Mouse (Mus musculus) midbrain, embryonic 14.5 days (tissue): ENCODE measurements around the gene Nrg4. TPM values are rescaled to one million over a fixed set of nuclear protein-coding genes. Genes with fewer than 3 reads are reported as not detected.

Source experiments
- ATAC-seq: fragments of 200-750 bp; cut with Nextera tagmentation; 2 replicates; pipeline ENCODE4 v1.8.0; 2017; ENCODE audit warnings: moderate number of reproducible peaks, moderate library complexity; ENCODE audit not compliant: low FRiP score, low TSS enrichment
- DNase-seq: peaks from one replicate; pipeline ENCODE4 v3.0.0-alpha.2; 2015
- H3K27ac ChIP-seq: fragments of 300-500 bp; sonication (generic); replicated peaks from 2 replicates; pipeline ENCODE4 v1.5.1; 2014; ENCODE audit warnings: mild to moderate bottlenecking, low read depth, low read length, moderate library complexity
- H3K27me3 ChIP-seq: fragments of 300-500 bp; sonication (generic); 2 replicates; pipeline ENCODE4 v1.6.1; 2014; ENCODE audit warnings: low read length, control low read depth, mixed read lengths; ENCODE audit not compliant: control insufficient read depth, insufficient read depth
- H3K36me3 ChIP-seq: fragments of 300-500 bp; sonication (generic); 2 replicates; pipeline ENCODE4 v1.6.1; 2014; ENCODE audit warnings: low read length, control low read depth; ENCODE audit not compliant: control insufficient read depth, insufficient read depth
- H3K4me1 ChIP-seq: fragments of 300-500 bp; sonication (generic); 2 replicates; pipeline ENCODE4 v1.6.1; 2014; ENCODE audit warnings: mild to moderate bottlenecking, antibody characterized with exemption, low read length, control low read depth; ENCODE audit not compliant: control insufficient read depth, insufficient read depth
- H3K4me2 ChIP-seq: fragments of 300-500 bp; sonication (generic); 2 replicates; pipeline ENCODE4 v1.6.1; 2014; ENCODE audit warnings: mild to moderate bottlenecking, low read length, moderate library complexity
- H3K4me3 ChIP-seq: fragments of 300-500 bp; sonication (generic); replicated peaks from 2 replicates; pipeline ENCODE4 v1.5.1; 2014; ENCODE audit warnings: low read depth, low read length
- H3K9ac ChIP-seq: fragments of 300-500 bp; sonication (generic); replicated peaks from 2 replicates; pipeline ENCODE4 v1.6.1; 2014; ENCODE audit warnings: mild to moderate bottlenecking, low read length, moderate library complexity
- H3K9me3 ChIP-seq: fragments of 300-500 bp; sonication (generic); 2 replicates; pipeline ENCODE4 v1.6.1; 2016; ENCODE audit warnings: low read length, control low read depth, mixed read lengths; ENCODE audit not compliant: control insufficient read depth
- WGBS: fragments of 180-500 bp; shearing (Covaris S2); extraction: QIAGEN DNeasy Blood & Tissue Kit; methylation state at CpG from one replicate; pipeline ENCODE4 v1.1.7; 2014; 5-methylcytosine and 5-hydroxymethylcytosine counted together
- polyA plus RNA-seq: library from polyadenylated mRNA; unstranded; fragments of >200 nt; fragmentation: Nextera tagmentation; extraction: Ambion mirVana; gene quantifications from 2 replicates; pipeline ENCODE4 v1.2.1, GENCODE M21; 2014

The Nrg4 gene
- polyA plus RNA-seq: 1.7 and 2.2 TPM in 2 replicates

GRCm38 (mm10) chr9:55326515-55327233 lies at the start of gene Nrg4, which contains the start of gene Tmem266:
Nrg4 (minus strand) TSS chr9:55326844.
Tmem266 (plus strand) TSS chr9:55326913.
- Histone ChIP-seq H3K36me3 (no peaks in the 10 kb centered on the region), H3K9me3 (no peaks in the 10 kb centered on the region), H3K4me1 (peaks cover 9% of the 10 kb centered on the region; the same call in 1 of the 2 replicates), H3K9ac (peak within 1 kb of the TSS; percentile 71), H3K27ac (peak within 1 kb of the TSS; percentile 79), H3K27me3 (peaks cover 8% of the 10 kb centered on the region; the same call in 1 of the 2 replicates), H3K4me2 (peak within 1 kb of the TSS; percentile 70), H3K4me3 (peak within 1 kb of the TSS; percentile 67)
- WGBS: 1% methylated on average over 74 of the region's 82 CpGs
- ATAC-seq (peak; percentile 88), DNase-seq (peak; percentile 96)

GRCm38 (mm10) chr9:55371908-55372307 lies 45.3 kb upstream of the Nrg4 start:
- no peak overlapping the region for H3K4me2 ChIP-seq
- no peak overlapping the region for H3K9ac ChIP-seq
- DNase-seq: no peak
- H3K27me3 ChIP-seq: no peaks in the 10 kb centered on the region
- H3K36me3 ChIP-seq: no peaks in the 10 kb centered on the region
- H3K4me3 ChIP-seq: no peak overlapping the region
- H3K27ac ChIP-seq: no peak overlapping the region
- no peak for ATAC-seq
- H3K4me1 ChIP-seq: no peaks in the 10 kb centered on the region
- H3K9me3 ChIP-seq: no peaks in the 10 kb centered on the region
- 85% methylated on average over 7 of the region's 7 CpGs for WGBS

GRCm38 (mm10) chr9:55368011-55368410 lies 41.4 kb upstream of the Nrg4 start:
- Histone ChIP-seq H3K36me3 (no peaks in the 10 kb centered on the region), H3K27me3 (no peaks in the 10 kb centered on the region), H3K9me3 (no peaks in the 10 kb centered on the region), H3K27ac (no peak overlapping the region), H3K4me2 (no peak overlapping the region), H3K4me1 (no peaks in the 10 kb centered on the region), H3K4me3 (no peak overlapping the region), H3K9ac (no peak overlapping the region)
- WGBS: 58% methylated on average over 3 of the region's 3 CpGs
- no peak for DNase-seq
- no peak for ATAC-seq

- Histone ChIP-seq H3K27me3 (no peaks in the 10 kb centered on the region), H3K4me3 (no peak overlapping the region), H3K36me3 (no peaks in the 10 kb centered on the region), H3K4me1 (no peaks in the 10 kb centered on the region), H3K9ac (no peak overlapping the region), H3K9me3 (no peaks in the 10 kb centered on the region), H3K27ac (no peak overlapping the region), H3K4me2 (no peak overlapping the region)
- ATAC-seq (no peak), DNase-seq (no peak)
Measured at GRCm38 (mm10) chr9:55363707-55364106, 37.1 kb upstream of the Nrg4 start.

GRCm38 (mm10) chr9:55361969-55362368 lies 35.3 kb upstream of the Nrg4 start:
- ATAC-seq (no peak), DNase-seq (no peak)
- 88% methylated on average over 5 of the region's 5 CpGs for WGBS
- no peak overlapping the region for H3K4me3 ChIP-seq
- H3K36me3 ChIP-seq: no peaks in the 10 kb centered on the region
- no peak overlapping the region for H3K27ac ChIP-seq
- H3K9ac ChIP-seq: no peak overlapping the region
- H3K27me3 ChIP-seq: no peaks in the 10 kb centered on the region
- no peaks in the 10 kb centered on the region for H3K9me3 ChIP-seq
- H3K4me2 ChIP-seq: no peak overlapping the region
- no peaks in the 10 kb centered on the region for H3K4me1 ChIP-seq

GRCm38 (mm10) chr9:55360861-55361260 lies 34.2 kb upstream of the Nrg4 start:
- no peak for ATAC-seq
- H3K36me3 ChIP-seq: no peaks in the 10 kb centered on the region
- no peak for DNase-seq
- H3K27ac ChIP-seq: no peak overlapping the region
- H3K4me2 ChIP-seq: no peak overlapping the region
- WGBS: 56% methylated on average over 7 of the region's 7 CpGs
- H3K4me3 ChIP-seq: no peak overlapping the region
- H3K9me3 ChIP-seq: no peaks in the 10 kb centered on the region
- H3K27me3 ChIP-seq: no peaks in the 10 kb centered on the region
- H3K4me1 ChIP-seq: no peaks in the 10 kb centered on the region
- no peak overlapping the region for H3K9ac ChIP-seq

- Histone ChIP-seq H3K9ac (no peak overlapping the region), H3K4me3 (no peak overlapping the region), H3K4me1 (peaks cover 4% of the 10 kb centered on the region; the same call in 1 of the 2 replicates), H3K4me2 (no peak overlapping the region), H3K27me3 (no peaks in the 10 kb centered on the region), H3K36me3 (no peaks in the 10 kb centered on the region), H3K27ac (no peak overlapping the region), H3K9me3 (no peaks in the 10 kb centered on the region)
- no peak for DNase-seq
- WGBS: 85% methylated on average over 3 of the region's 3 CpGs
- no peak for ATAC-seq
Measured at GRCm38 (mm10) chr9:55360372-55360771, 33.7 kb upstream of the Nrg4 start.

GRCm38 (mm10) chr9:55357164-55357563 lies 30.5 kb upstream of the Nrg4 start:
- DNase-seq: no peak
- Histone ChIP-seq H3K27me3 (no peaks in the 10 kb centered on the region), H3K4me3 (no peak overlapping the region), H3K9ac (no peak overlapping the region), H3K4me1 (peaks cover 13% of the 10 kb centered on the region), H3K4me2 (no peak overlapping the region), H3K9me3 (no peaks in the 10 kb centered on the region), H3K27ac (no peak overlapping the region), H3K36me3 (no peaks in the 10 kb centered on the region)
- no peak for ATAC-seq
- WGBS: 86% methylated on average over 1 of the region's 1 CpGs

GRCm38 (mm10) chr9:55355270-55355834 lies 28.7 kb upstream of the Nrg4 start:
- Histone ChIP-seq H3K27me3 (no peaks in the 10 kb centered on the region), H3K27ac (no peak overlapping the region), H3K9me3 (no peaks in the 10 kb centered on the region), H3K4me2 (no peak overlapping the region), H3K9ac (no peak overlapping the region), H3K4me1 (peaks cover 13% of the 10 kb centered on the region), H3K36me3 (no peaks in the 10 kb centered on the region), H3K4me3 (no peak overlapping the region)
- no peak for ATAC-seq
- WGBS: 34% methylated on average over 8 of the region's 8 CpGs
- peak; percentile 57 for DNase-seq
